Mouse (Mus musculus): ENCODE measurements around the gene Fhad1.
A peak's percentile ranks its signal among the peaks of the same experiment; 100 is the strongest.

The Fhad1 gene

GRCm38 (mm10) chr4:141932785-141933574 is 81.9 kb downstream of the Fhad1 start:
- no peak for DNase-seq (ENCODE audit: inconsistent ontology term)

GRCm38 (mm10) chr4:141931526-141931925 is 83.4 kb downstream of the Fhad1 start:
- DNase-seq (ENCODE audit: inconsistent ontology term) = no peak

- DNase-seq (ENCODE audit: inconsistent ontology term) = no peak
Observed at GRCm38 (mm10) chr4:141930001-141930400, 84.9 kb downstream of the Fhad1 start.

- peak; percentile 93 for DNase-seq (ENCODE audit: inconsistent ontology term)
Observed at GRCm38 (mm10) chr4:141928881-141929281, 86.0 kb downstream of the Fhad1 start.

- DNase-seq (ENCODE audit: inconsistent ontology term) = peak; percentile 61
Observed at GRCm38 (mm10) chr4:141925781-141926345, 89.0 kb downstream of the Fhad1 start.

- DNase-seq (ENCODE audit: inconsistent ontology term) = no peak
Observed at GRCm38 (mm10) chr4:141923961-141924360, 90.9 kb downstream of the Fhad1 start.

- peak; percentile 45 for DNase-seq (ENCODE audit: inconsistent ontology term)
Observed at GRCm38 (mm10) chr4:141920391-141920790, 94.5 kb downstream of the Fhad1 start.

- DNase-seq (ENCODE audit: inconsistent ontology term) = no peak
Observed at GRCm38 (mm10) chr4:141917735-141918419, 97.0 kb downstream of the Fhad1 start.

GRCm38 (mm10) chr4:141914040-141914439 is 100.8 kb downstream of the Fhad1 start:
- DNase-seq (ENCODE audit: inconsistent ontology term) = peak; percentile 79

GRCm38 (mm10) chr4:141913201-141913993 is 101.5 kb downstream of the Fhad1 start:
- no peak for DNase-seq (ENCODE audit: inconsistent ontology term)

GRCm38 (mm10) chr4:141904710-141905109 is 110.2 kb downstream of the Fhad1 start:
- DNase-seq (ENCODE audit: inconsistent ontology term) = no peak

- no peak for DNase-seq (ENCODE audit: inconsistent ontology term)
Observed at GRCm38 (mm10) chr4:141902479-141902858, 112.4 kb downstream of the Fhad1 start.

GRCm38 (mm10) chr4:141901711-141902478 is 113.0 kb downstream of the Fhad1 start:
- DNase-seq (ENCODE audit: inconsistent ontology term) = no peak

GRCm38 (mm10) chr4:141900421-141900820 is 114.5 kb downstream of the Fhad1 start:
- no peak for DNase-seq (ENCODE audit: inconsistent ontology term)

- peak; percentile 88 for DNase-seq (ENCODE audit: inconsistent ontology term)
Observed at GRCm38 (mm10) chr4:141899936-141900335, 114.9 kb downstream of the Fhad1 start.

GRCm38 (mm10) chr4:141898905-141899304 is 116.0 kb downstream of the Fhad1 start:
- DNase-seq (ENCODE audit: inconsistent ontology term) = no peak

- no peak for DNase-seq (ENCODE audit: inconsistent ontology term)
Observed at GRCm38 (mm10) chr4:141897838-141898237, 117.0 kb downstream of the Fhad1 start.

- DNase-seq (ENCODE audit: inconsistent ontology term) = no peak
Observed at GRCm38 (mm10) chr4:141897225-141897624, 117.7 kb downstream of the Fhad1 start.

- DNase-seq (ENCODE audit: inconsistent ontology term) = no peak
Observed at GRCm38 (mm10) chr4:141895772-141896171, 119.1 kb downstream of the Fhad1 start.

- DNase-seq (ENCODE audit: inconsistent ontology term) = no peak
Observed at GRCm38 (mm10) chr4:141893157-141893784, 121.6 kb downstream of the Fhad1 start.
